31 mouse cellular contexts compared by ENCODE assay signal in the genomic region with DNA sequence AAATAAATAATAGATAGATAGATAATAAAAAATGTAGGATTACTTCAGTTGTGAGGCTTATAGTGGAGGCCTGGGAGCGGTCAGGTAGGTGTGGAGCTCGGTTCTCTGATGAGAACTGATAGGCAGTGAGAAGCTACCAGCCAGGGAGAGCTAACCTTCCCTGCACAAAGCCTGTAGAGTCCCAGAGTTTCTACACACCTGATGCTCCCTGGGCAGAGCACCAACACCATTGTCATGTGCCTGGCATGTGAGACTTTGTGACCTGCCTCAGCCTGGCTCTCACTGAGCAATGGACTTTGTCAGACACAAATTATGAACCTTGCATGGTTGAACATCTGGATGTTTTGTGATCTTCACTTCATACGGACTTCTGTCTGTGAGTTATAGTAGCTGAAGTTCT.
A peak's percentile ranks its signal among the peaks of the same experiment; 100 is the strongest.
DNase-seq lines count a peak whose midpoint lies in the region; ATAC-seq lines count a peak whose summit lies in the region.
"Had no signal": no experiment of that assay in that cellular context is flagged by ENCODE, and none has a peak within 500 bp of the region (broad histone marks: within the 10 kb centered on the region; RNA-seq: fewer than 3 reads in every experiment).

No protein-coding gene starts in this region.

- H3K36me3 ChIP-seq in heart, embryonic 10.5 days, result no peaks in the 10 kb centered on the region
- no peaks in the 10 kb centered on the region for H3K36me3 ChIP-seq in intestine, embryonic 16.5 days (ENCODE audit: control insufficient read depth, insufficient read depth, low read length)
- H3K36me3 ChIP-seq in forebrain, embryonic 12.5 days (replicated peaks), result no peaks in the 10 kb centered on the region
- H3K36me3 ChIP-seq: embryonic facial prominence, embryonic 13.5 days; forebrain, embryonic 10.5 days; hindbrain, embryonic 12.5 days; liver, embryonic 15.5 days; lung, embryonic 15.5 days; midbrain, embryonic 12.5 days; neural tube, embryonic 13.5 days had no signal

- no peak overlapping the region for H3K27ac ChIP-seq in heart, embryonic 10.5 days
- H3K27ac ChIP-seq in intestine, embryonic 16.5 days (ENCODE audit: low read length), result no peak overlapping the region
- no peak overlapping the region for H3K27ac ChIP-seq in forebrain, embryonic 12.5 days
- H3K27ac ChIP-seq: embryonic facial prominence, embryonic 13.5 days; forebrain, embryonic 10.5 days; gastrocnemius, adult 2 months; hindbrain, embryonic 12.5 days; hindbrain, postnatal 0 days; liver, embryonic 15.5 days; lung, embryonic 15.5 days; midbrain, embryonic 12.5 days; neural tube, embryonic 13.5 days; stomach, postnatal 0 days had no signal

- peak; percentile 36 for ATAC-seq in intestine, embryonic 16.5 days
- ATAC-seq in forebrain, embryonic 12.5 days (ENCODE audit: low FRiP score), result no peak
- ATAC-seq: activated CD4-positive, CD25-positive, alpha-beta regulatory T cell, adult 4 months; forebrain, embryonic 16.5 days; hindbrain, postnatal 0 days had no signal

- 76% methylated on average over 3 of the region's 3 CpGs for WGBS in heart, embryonic 10.5 days
- 62% methylated on average over 3 of the region's 3 CpGs for WGBS in intestine, embryonic 16.5 days
- 93% methylated on average over 3 of the region's 3 CpGs for WGBS in forebrain, embryonic 12.5 days

- peaks cover 33% of the 10 kb centered on the region for H3K4me1 ChIP-seq in heart, embryonic 10.5 days
- peaks cover 23% of the 10 kb centered on the region for H3K4me1 ChIP-seq in intestine, embryonic 16.5 days (ENCODE audit: control insufficient read depth, insufficient read depth, low read length)
- no peaks in the 10 kb centered on the region for H3K4me1 ChIP-seq in forebrain, embryonic 12.5 days
- H3K4me1 ChIP-seq: liver, embryonic 15.5 days; lung, embryonic 15.5 days had no signal

- DNase-seq in heart, adult 11 months, result peak; percentile 81
- no peak for DNase-seq in heart, embryonic 10.5 days (ENCODE audit: low spot score)
- DNase-seq in kidney, adult 11 months, result peak; percentile 45
- no peak for DNase-seq in kidney, postnatal 4 days
- peak; percentile 47 to 49 for DNase-seq in kidney, postnatal 25 days
- no peak for DNase-seq in kidney, postnatal 10 days
- DNase-seq: adrenal gland, adult 2 months; adrenal gland, postnatal 36 days; cerebellum, adult 18-20 months; cerebellum, postnatal 10 days; gastrocnemius, adult 2 months; gastrocnemius, postnatal 36 days; layer of hippocampus, postnatal 36 days; left cerebral cortex, postnatal 4 days; lung, postnatal 36 days; right cerebral cortex, postnatal 4 days; thymus, adult 18-20 months; thymus, postnatal 36 days had no signal

- no peak overlapping the region for H3K4me2 ChIP-seq in intestine, embryonic 16.5 days (ENCODE audit: low read depth, low read length)
- H3K4me2 ChIP-seq in forebrain, embryonic 12.5 days, result no peak overlapping the region
- H3K4me2 ChIP-seq: embryonic facial prominence, embryonic 13.5 days; hindbrain, embryonic 12.5 days; liver, embryonic 15.5 days; lung, embryonic 15.5 days; midbrain, embryonic 12.5 days; neural tube, embryonic 13.5 days had no signal

- H3K27me3 ChIP-seq in heart, embryonic 10.5 days (ENCODE audit: insufficient read depth, poor library complexity, severe bottlenecking), result no peaks in the 10 kb centered on the region
- no peaks in the 10 kb centered on the region; the same call in 1 of the 2 replicates for H3K27me3 ChIP-seq in intestine, embryonic 16.5 days (replicated peaks; ENCODE audit: control insufficient read depth, insufficient read depth, low read length)
- peaks cover 16% of the 10 kb centered on the region for H3K27me3 ChIP-seq in forebrain, embryonic 12.5 days
- H3K27me3 ChIP-seq: neural tube, embryonic 13.5 days had no signal

- no peak overlapping the region for H3K4me3 ChIP-seq in heart, embryonic 10.5 days
- H3K4me3 ChIP-seq in intestine, embryonic 16.5 days (ENCODE audit: low read length), result no peak overlapping the region
- no peak overlapping the region for H3K4me3 ChIP-seq in forebrain, embryonic 12.5 days (replicated peaks)
- H3K4me3 ChIP-seq: embryonic facial prominence, embryonic 13.5 days; forebrain, embryonic 10.5 days; gastrocnemius, adult 2 months; hindbrain, embryonic 12.5 days; liver, embryonic 15.5 days; lung, embryonic 15.5 days; midbrain, embryonic 12.5 days; neural tube, embryonic 13.5 days had no signal

- no peak overlapping the region for H3K9ac ChIP-seq in intestine, embryonic 16.5 days (ENCODE audit: low read depth, low read length)
- no peak overlapping the region for H3K9ac ChIP-seq in forebrain, embryonic 12.5 days
- H3K9ac ChIP-seq: embryonic facial prominence, embryonic 13.5 days; hindbrain, embryonic 12.5 days; liver, embryonic 15.5 days; lung, embryonic 15.5 days; midbrain, embryonic 12.5 days; neural tube, embryonic 13.5 days had no signal

- H3K9me3 ChIP-seq in heart, embryonic 10.5 days, result no peaks in the 10 kb centered on the region
- no peaks in the 10 kb centered on the region for H3K9me3 ChIP-seq in intestine, embryonic 16.5 days (ENCODE audit: control insufficient read depth, low read length)
- H3K9me3 ChIP-seq in forebrain, embryonic 12.5 days, result no peaks in the 10 kb centered on the region
- H3K9me3 ChIP-seq: embryonic facial prominence, embryonic 13.5 days; forebrain, embryonic 10.5 days; liver, embryonic 15.5 days; lung, embryonic 15.5 days; midbrain, embryonic 12.5 days; neural tube, embryonic 13.5 days had no signal

Comparison
In these comparisons a context has a peak if more than half of its experiments do, and no peak if none do; other contexts are left out.
1. DNase-seq: peak in heart, adult 11 months (single experiment), kidney, adult 11 months (single experiment) and kidney, postnatal 25 days (2 of 2); none in heart, embryonic 10.5 days (single experiment), kidney, postnatal 4 days (0 of 2) and kidney, postnatal 10 days (single experiment).